Mouse (Mus musculus): ENCODE measurements around the gene Rpl31. TPM values are rescaled to one million over a fixed set of nuclear protein-coding genes. Genes with fewer than 3 reads are reported as not detected.

Gene Rpl31
- polyA plus RNA-seq (2012; fragmentation: generic; extraction: Trizol), result 1,000 to 10,000 TPM; 1,849 to 2,708 TPM

DNA sequence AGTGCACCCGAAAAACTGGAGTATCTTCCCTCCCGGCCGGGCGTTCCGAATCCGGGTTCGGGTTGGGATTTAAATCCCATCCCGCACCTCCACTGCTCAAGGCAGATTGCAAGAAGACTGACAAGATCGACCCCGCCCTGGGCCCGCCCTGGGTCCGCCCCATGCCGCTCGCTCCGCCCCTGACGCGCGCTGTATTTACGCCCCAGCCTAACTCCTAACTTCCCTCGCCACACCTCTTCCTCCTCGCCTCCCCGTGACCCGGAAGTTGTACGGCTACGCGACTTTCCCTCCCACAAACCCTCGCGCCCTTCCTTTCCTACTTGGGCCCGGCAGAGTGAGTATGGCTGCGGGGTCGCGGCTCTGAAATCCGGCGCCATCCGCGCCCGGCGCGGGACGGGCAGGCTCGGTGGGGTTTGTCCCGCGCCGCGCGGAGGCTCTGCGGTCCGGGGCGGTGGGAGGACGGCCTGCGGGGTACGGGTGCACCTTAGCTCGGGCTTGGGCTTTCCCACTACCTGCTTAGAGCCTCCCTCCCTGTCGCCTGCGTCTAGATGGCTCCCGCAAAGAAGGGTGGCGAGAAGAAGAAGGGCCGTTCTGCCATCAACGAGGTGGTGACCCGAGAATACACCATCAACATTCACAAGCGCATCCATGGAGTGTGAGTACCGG, at the start of gene Rpl31:
Gene Rpl31 (plus strand): TSS at position 242 of the 666 bp plus-strand sequence.

Other genes with a start within 250 kb of the Rpl31 start
- gene Npas2, start 174.1 kb upstream of the Rpl31 start, polyA plus RNA-seq (2012; fragmentation: generic; extraction: Trizol), result under 1 TPM in 1 of 2 experiments, not detected in 1; 0.04 TPM
- gene Tbc1d8, start 110.9 kb downstream of the Rpl31 start, polyA plus RNA-seq (2012; fragmentation: generic; extraction: Trizol), result under 1 TPM; 0.15 to 0.37 TPM
- 10 to 100 TPM in 1 of 2 experiments, 1 to 10 TPM in 1; 7.5 to 14.5 TPM for gene Cnot11, start 167.2 kb downstream of the Rpl31 start, polyA plus RNA-seq (2012; fragmentation: generic; extraction: Trizol)
- 1 to 10 TPM; 2.9 to 9.1 TPM for gene Rnf149, start 209.6 kb downstream of the Rpl31 start, polyA plus RNA-seq (2012; fragmentation: generic; extraction: Trizol)

All from C3H10T1/2 (cell line).